Mouse (Mus musculus) spleen, adult 12 weeks (tissue): ENCODE measurements around the gene Helz.
"Not testable (repeated sequence)": the region's sequence is repeated elsewhere in the genome, so short reads cannot be mapped to it uniquely, and the experiment has no call there.

Experiments
- DNase-seq: peaks from one replicate; pipeline ENCODE4 v3.0.0; 2022; ENCODE audit warnings: low spot score

Helz gene

DNA sequence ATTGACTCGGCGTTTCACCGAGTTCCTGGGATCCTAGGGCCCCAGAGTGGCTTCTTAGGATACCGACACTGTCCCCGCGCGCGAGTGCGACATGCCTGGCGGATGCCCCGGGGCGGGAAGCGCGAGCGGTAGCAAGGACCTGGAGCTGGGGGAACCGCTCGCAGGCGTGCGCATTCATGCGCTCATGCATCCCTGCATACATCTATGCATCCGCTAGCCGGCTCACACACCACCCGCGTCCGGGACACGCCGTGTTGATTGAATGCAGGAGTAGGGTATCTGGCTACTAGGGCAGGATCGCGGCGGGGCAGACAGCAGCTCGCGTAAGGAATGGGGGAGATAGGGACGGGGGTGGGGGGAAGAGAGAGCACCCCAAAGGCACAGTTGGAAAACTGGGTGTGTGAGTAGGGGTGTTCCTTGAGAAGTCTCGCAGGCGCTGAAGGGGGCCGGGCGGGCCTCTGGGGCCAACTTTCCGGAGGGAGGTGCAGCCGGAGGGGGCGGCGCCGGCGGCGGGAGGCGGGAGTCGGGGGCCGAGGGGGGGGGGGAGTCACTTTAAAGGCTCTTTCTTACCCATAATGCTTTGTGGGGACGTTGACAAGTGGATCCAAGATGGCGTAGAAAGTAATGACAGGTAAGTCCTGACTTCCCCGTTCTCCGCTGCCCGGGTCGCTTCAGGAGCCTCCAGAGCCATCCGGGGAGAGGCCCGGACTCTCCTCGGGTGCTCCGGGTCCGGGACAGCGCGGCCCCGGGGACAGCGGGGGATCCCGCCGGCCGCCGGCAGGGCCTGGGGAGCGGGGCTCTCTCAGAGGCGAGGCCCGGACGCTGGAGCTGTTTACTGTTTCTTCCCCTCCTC is at the start of gene Helz:
Gene Helz, plus strand, starts transcription at position 580 of the 853 bp plus-strand sequence.
- DNase-seq: peak; percentile 36

DNA sequence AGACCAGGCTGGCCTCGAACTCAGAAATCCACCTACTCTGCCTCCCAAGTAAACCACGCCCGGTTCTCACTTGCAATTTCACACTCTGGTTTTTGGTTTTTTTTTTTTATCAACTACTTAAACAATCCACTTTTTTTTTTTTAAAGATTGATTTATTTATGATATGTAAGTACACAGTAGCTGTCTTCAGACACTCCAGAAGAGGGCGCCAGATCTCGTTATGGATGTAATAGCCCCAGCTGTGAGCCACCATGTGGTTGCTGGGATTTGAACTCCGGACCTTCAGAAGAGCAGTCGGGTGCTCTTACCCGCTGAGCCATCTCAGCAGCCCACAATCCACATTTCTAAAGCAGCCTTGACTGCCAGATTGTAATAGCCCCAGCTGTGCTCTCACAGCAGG is 44.9 kb upstream of the Helz start:
- DNase-seq: no peak

DNA sequence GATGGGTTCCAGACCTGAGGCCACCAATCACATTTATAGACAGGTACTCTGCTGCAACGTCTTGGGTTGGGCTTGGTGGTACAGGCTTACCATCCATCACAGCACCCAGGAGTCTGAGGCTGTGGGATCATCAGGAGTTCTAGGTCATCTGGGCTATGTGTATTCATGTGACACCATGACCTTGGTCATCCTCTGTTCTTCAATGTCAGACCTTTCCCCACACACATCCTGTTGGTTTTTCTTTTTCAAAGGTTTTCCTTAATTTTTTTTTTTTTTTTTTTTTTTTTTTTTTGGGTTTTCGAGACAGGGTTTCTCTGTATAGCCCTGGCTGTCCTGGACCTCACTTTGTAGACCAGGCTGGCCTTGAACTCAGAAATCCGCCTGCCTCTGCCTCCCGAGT is 43.4 kb upstream of the Helz start:
- not testable (repeated sequence) for DNase-seq

DNA sequence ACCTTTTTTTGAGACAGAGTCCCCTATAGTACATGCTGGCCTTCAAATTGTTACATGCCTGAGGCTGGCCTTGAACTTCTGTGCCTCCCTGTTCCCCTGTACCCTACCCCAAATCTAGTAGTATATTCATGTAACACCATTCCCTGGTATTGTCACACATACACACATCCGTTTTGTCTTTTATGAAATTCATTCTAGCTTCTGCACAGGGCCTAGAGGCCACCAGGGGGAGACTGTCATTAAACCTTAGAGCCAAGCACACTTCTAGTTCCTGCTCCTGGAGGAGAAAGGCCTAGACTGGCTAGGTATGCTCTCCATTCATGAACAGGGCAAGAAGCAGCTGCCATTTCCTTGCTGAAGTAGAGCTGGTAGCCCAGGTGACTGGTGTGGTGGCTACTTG is 41.5 kb upstream of the Helz start:
- DNase-seq: no peak

DNA sequence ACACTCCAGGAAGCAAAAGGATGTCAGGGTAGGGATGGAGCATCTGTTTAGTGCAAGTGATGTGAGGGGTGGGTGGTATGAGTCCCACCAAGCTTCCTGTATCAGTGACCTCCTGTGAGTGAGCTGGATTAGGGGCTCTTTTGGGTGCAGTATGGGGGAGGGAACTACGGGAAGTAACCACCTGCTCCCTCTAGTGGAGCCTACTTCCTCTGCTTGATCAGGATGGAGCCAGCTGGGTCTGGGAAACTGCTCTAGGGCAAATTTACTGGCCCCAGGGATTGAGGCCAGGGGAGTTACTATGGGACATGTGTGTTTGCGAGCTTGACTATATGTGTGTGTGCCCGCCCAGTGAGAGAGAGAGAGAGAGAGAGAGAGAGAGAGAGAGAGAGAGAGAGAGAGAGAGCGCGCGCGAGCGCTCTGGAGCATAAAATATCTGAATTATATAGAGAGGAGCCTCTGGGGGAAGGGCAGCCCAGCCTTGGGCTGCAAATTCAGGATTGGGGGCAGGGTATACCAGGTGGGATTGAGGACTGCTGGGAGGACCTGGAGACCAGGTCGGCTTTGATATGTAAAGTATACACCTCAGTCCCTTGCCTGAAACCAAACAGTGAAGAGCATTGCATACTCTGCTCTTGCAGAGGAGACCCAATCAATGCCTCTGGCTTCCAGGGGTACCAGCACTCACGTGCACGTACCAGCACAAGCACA is 37.9 kb upstream of the Helz start:
- DNase-seq: no peak

DNA sequence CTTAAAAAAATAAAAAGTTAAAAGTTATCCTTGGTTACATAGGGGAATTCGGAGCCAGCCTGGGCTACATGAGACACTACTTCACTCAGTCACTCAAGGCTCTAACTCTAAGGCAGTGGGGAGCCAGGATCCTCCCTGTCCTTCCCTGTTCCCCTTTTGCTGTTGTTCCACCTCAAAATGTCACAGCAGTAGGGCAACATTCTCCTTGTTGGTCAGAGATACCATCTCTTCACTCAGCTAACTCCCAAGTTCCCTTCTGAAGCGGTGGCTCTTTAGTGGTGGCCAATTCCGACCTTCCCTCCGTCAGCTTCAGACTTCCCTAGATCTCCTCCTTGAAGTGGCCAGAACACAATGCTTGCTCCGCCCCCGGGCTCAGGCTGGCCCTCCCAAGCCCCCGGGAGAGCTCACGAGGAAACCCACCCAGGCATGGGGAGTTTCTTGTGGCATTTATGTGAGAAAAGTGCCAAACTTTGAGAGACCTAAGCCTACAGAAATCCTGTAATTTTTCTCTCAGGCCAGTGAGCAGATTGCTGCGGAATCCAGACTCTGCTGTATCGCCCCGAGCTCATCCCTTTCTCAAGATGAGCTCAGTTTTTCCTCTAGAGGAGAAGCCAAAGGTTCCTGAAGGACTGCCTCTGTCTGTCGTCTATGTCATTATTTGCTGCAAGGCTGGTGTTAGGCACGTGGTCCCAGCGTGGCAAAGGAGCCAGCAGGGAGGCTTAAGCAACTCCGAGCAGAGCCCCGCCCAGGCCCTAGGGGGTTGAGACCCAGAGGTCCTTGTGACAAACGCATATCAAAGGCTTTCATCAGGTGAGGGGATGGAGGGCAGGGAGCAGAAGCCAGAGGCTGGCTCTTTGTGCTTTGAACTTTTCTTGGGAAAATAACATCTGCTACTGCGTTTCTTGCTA is 37.1 kb upstream of the Helz start:
- no peak for DNase-seq

DNA sequence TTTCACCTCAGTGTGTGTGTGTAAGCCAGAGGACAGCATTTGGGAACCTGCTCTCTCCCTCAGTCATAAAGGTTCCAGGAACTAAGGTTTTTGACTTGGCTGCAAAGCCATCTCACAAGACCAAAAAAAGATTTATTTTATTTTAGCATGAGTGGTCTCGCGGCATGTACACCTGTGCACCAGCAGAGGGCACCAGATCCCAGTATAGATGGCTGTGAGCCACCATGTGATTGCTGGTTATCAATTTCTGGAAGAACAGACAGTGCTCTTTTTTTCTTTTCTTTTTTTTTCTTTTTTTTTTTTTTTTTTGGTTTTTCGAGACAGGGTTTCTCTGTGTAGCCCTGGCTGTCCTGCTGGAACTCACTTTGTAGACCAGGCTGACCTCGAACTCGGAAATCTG is 35.8 kb upstream of the Helz start:
- DNase-seq: peak; percentile 23

DNA sequence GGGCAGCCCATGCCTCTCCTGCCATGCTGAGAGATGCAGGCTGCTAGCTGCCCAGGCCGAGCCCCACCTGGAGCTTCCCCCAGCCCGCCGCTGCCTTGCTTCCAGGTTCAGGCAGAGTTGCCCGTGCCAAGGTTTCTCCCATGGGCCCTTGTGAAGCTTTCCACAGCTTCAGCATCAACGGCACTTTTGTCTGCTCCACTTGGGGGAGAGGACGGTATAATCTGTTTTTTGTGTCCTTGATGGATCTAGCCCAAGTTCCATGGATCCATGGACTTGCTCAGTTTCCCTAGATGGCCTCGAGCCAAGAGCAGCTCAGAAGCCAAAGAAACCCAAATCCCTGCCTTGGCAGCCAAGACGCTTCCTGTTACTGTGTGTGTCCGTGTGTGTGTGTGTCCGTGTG is 34.7 kb upstream of the Helz start:
- DNase-seq: no peak

DNA sequence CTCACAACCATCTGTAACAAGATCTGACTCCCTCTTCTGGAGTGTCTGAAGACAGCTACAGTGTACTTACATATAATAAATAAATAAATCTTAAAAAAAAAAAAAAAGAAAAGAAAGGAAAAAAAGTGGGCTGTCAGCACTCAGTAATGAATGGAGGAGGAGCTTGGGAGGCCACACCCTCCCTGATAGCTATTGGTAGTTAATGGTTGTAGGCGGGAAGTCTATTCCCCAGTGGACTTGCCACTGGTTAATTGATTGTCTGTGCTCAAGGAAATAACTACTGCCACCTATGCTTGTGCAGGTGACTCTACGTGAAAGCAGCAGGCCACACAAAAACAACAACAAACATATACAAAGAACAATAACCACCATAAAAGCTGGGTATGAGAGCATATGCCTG is 31.3 kb upstream of the Helz start:
- no peak for DNase-seq

DNA sequence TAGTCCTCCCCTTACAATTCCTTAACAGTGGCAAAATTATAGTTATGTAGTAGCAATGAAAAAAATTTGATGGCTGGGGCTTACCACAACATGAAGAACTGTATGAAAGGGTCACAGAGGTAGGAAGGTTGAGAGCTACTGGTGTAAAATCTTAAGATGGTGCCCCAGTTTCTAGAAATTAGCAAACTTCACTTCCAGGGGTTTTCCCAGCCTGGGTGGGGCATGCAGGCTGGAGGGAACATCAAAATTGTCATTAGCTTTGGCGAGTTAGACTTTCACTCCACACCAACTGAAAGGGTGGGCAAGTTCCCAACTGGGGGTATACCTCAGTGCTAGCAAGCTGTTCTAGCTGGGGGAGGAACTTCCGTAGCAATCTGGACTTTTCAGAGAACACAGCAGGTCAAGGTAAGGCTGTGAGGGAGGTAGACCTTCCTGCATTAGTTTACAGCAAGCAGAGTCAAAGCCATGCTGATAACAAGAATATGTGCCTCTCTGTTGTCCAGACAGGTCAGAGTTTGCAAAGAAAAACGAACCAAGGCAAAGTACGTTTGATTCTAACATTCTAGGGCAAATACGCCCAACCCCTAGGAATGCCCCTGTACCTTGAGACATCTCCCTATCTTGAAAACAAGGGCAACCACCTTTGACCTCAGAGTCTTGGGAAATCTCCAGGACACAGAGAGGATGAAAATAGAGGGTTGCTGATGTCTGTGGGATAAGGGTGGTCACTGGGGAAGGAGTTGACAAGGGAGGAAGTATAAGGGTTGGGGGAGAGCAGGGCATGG is 28.9 kb upstream of the Helz start:
- no peak for DNase-seq

DNA sequence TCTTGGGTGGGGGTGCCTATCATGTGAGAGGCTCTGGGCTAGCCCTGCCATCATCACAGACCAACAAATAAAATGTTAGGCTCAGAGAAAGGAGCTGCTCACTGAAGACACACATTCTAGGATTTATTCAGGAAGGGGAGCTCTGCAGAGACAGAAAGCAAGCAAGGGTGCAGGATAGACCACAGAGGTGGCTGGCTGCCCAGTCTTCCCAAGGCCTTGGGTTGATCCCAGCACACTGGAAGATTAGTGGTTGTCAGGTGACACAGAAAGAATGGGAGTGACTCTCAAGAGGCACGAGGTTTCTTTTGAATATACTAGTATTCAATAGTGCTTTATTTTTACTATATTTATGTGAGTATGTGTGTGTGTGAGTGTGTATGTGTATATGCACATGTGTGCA is 26.6 kb upstream of the Helz start:
- DNase-seq: no peak

DNA sequence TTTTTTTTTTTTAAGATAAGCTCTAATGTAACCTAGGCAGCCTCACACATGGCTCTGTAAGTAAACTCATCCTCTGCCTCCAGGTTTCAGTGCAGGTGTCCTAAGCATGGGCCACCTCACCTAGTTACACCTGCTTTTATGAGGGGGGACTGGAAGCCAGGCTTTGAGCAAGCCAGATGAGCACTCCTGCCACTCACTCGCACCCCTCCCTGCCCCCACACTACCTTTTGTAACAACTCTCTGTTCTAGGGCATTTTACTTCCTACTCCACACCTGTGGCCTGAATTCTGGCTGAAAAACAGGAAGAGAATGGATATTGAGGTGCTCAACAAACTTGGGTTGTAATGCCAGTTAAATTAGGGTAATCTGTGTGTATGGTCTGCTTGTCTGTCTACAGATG is 22.8 kb upstream of the Helz start:
- DNase-seq: no peak

DNA sequence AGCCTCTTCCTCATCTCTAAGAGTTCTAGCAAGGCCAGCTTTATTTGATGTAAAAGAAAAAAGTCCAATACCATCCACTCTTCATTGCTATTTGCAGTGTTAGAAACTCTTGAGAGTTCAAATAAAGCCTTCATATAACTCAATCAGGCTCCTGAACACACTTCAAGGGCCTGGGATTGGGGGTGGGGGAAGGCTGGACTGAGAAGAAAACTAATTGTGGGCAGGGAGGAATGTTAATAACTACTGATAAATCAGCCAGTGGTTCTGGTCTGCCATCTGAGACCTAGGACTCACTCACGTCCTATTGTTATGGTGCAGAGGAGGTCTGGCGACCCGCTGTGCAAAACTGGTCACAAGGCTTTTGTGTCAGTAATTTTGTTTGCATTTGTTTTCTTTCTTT is 20.1 kb upstream of the Helz start:
- no peak for DNase-seq

DNA sequence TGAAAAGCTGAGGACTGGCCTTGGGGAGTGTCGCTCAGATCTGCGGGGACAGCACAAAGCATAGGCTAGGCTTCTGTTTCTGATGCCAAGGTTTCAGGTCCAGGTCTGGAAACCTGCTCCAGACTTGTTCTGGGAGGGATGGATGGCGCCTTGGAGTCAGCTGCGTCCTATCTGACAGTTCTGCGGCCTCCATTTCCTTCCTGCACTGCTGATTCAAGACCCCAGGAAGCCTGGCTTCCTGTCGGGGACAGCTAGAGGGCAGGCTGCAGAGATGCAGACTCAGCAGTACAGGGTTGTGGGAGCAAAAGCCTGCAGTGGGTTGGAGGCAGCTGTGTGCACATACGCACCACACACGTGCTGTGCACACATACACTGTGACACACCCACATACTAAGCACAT is 18.4 kb upstream of the Helz start:
- DNase-seq: no peak

DNA sequence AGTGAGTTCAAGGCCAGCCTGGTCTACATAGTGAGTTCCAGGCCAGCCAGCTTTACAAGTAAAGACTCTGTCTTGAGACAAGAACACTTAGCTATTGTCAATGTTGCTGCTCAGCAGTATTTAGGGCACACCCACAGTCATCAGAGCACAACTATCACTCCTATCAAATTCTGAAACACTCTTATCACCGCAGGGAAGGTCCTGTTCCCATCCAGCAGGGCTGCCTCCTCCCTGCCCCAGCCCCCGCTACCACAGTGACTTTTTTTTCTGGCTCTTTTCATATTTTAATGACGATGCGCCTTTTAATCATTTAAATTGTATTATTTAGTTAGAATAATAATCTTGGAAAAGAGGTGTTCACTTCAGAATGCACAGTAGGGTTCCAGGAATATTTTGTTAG is 16.3 kb upstream of the Helz start:
- no peak for DNase-seq

DNA sequence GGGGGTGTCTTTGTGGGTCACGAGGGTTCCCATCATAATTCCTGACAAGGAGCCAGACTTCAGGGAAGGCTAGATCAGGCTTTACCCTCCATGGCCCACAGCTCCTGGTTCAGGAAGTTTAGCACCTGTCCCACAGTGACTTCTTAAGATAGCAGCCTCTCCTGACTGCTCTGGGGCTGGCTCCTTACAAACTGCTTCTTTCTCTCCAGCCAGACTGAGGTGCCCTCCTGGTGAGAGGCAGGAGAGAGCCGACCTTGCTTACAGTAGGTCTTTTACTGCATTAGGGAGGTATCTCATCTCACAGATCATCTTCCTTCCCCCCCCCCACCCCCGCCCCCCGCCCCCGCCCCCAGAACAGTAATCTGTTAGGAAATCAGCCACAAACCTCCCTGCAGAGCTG is 15.5 kb upstream of the Helz start:
- DNase-seq: no peak

DNA sequence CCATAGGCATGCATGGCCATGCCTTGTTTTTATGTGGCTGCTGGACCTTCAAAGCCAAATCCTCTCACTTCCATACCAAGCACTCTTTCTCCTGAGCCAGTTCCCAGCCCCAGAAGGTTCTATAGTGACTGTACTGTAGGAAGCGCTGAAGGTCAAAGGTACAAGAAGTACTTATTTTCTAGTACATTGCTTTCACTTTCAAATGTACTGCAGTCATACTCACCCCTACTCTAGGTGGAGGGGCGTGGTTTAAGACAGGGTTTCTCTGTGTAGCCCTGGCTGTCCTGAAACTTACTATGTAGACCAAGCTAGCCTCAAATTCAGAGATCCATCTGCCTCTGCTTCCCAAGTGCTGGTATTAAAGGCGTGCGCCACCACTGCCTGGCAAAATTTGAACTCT is 8.7 kb upstream of the Helz start:
- DNase-seq: no peak

DNA sequence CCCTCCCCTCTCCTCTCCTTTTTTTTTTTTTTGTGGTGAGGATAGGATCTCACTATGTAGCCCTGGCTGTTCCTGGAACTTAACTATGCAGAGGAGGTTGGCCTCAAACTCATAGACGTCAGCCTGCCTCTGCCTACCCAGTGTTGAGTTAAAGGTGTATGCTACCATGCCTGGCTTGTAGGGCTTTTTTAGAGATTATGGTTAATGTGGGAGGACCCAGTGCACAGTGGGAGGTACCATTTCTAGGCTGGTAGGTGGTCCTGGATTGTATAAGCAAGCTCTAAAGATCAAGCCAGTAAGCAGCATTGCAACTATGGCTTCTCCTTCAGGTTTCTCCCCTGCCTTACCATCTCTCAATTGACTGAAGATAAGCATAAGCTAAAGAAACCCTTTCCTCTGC is 7.4 kb upstream of the Helz start:
- no peak for DNase-seq

DNA sequence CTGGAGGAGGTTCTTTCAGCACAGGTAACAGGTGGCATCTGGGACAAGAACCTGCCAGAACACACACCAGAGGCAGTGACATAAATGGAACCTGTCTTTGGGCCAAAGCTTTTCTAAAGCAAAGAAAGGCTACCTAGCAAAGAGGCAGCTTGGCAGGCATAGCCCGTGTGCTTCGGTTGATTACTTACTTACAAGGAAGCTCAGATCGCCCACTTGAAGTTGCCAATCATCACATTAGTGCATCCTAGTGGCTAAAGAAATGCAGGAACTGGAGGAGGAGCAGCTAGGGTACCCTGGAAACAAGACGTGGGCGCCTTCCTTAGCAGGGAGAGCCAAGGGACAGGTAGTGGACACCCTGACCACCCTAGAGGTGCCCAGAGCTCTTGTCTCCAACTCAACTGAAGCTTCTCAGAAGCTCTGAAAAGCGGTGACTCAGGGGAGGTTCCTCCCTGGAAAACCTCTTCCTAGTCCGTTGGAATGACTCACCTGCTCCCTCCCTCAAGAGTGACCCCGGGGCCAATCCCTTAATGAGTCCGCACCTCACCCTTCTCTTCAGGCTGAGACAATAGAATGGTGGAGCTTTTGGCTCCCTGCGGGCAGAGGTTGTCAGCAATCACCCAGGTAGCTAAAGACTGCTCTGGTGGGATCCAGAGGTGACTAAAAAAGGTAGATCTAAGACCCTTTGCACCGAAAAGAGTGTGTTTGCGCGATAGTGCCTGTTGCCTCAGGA is 1.8 kb upstream of the Helz start:
- no peak for DNase-seq

DNA sequence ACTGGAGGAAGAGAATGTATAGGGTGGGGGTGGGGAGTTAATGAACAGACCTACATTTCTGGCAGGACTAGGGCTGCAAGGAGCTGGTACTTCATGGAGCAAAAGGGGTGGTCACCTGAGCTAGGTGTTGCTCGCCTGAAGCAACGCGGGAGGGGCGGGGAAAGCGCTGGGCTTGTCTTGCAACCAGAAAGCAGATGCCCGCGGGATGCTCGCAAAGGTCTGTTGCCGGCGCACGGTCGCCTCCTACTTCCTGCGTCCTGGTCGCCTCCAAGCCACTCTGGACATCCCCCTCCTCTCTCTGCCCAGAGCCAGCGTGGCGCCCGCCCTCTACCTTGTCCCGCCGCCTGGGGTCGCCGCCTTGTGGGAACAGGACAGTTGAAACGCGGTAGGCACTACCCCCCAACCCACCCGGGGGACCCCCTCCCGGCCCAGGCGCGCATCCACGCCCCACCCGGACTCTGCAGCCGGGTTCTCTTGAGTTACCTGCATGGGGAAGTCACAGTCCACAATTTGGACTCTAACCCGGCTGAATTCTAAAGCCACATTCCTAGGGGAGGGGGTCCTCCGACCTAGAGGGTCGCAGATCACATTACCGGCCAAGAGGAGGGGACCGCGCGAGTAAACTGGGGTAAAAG is 946 bp upstream of the Helz start:
- no peak for DNase-seq
